Mouse (Mus musculus) ES-E14 (cell line): ENCODE results near the gene Tcf12.

Experiments
- HCFC1 ChIP-seq: IDR thresholded peaks from 2 replicates; pipeline ENCODE4 v1.6.1; 2012; ENCODE audit warnings: low read length, inconsistent platforms, borderline replicate concordance; ENCODE audit not compliant: insufficient read depth
- MAFK ChIP-seq: IDR thresholded peaks from 2 replicates; pipeline ENCODE4 v1.6.1; 2014; ENCODE audit warnings: mild to moderate bottlenecking, low read depth, low read length, inconsistent platforms; ENCODE audit not compliant: insufficient read depth
- ZC3H11A ChIP-seq: IDR thresholded peaks from 2 replicates; pipeline ENCODE4 v1.6.1; 2012; ENCODE audit warnings: low read depth, mild to moderate bottlenecking, inconsistent platforms, low read length, borderline replicate concordance

DNA sequence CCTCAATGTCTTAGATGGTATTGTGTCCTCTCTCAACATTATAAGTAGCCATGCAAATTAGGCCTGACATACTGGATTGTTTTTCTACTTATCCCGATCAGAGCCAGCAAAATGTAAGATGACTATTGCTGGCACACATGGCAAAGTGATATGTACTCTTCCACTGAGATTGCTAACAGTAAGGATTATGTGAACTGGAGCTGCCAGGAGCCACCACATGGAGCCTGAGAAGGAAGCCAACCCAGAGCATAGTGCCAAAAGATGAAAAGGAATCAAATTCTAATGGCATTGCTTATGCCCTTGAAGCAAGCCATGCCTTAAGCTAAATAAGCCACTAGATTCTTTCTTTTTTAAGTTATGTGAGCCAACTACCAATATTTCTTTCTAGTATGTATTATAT, 13.8 kb upstream of the Tcf12 start:
- TF ChIP-seq ZC3H11A (no peak), HCFC1 (no peak), MAFK (no peak)
